Mouse (Mus musculus) cerebellum, adult 2 months (tissue): ENCODE measurements at regions not wholly inside any gene's neighbourhood (a gene's known extent, or its start where the extent isn't known, plus 50 kb on each side); places are given as distances from the start of the nearest gene placed in this dataset.

Experiments used
- CTCF ChIP-seq: fragments of 200-500 bp; IDR thresholded peaks from 2 replicates; pipeline ENCODE4 v1.5.1; 2011; ENCODE audit warnings: low read depth, mild to moderate bottlenecking, control low read depth, low read length, moderate library complexity, borderline replicate concordance; ENCODE audit not compliant: insufficient read depth
- POLR2A ChIP-seq: fragments of 200-500 bp; IDR thresholded peaks from 2 replicates; pipeline ENCODE4 v1.6.1; 2011; ENCODE audit warnings: low read length, control low read depth, borderline replicate concordance; ENCODE audit not compliant: insufficient read depth

GRCm38 (mm10) chr6:112218248-112218647, 55.3 kb upstream of the Lmcd1 start:
- TF ChIP-seq CTCF (no peak), POLR2A (no peak)
